Mouse (Mus musculus): ENCODE measurements at regions not wholly inside any gene's neighbourhood (a gene's known extent, or its start where the extent isn't known, plus 50 kb on each side); places are given as distances from the start of the nearest gene placed in this dataset.
A peak's percentile ranks its signal among the peaks of the same experiment; 100 is the strongest.

- Histone ChIP-seq H3K27ac (ENCODE audit: low read length) (no peak overlapping the region), H3K4me3 (ENCODE audit: low read length) (no peak overlapping the region), H3K4me1 (ENCODE audit: insufficient read depth, low read length) (no peaks in the 10 kb centered on the region), H3K4me2 (replicated peaks; ENCODE audit: low read depth, low read length) (no peak overlapping the region), H3K27me3 (ENCODE audit: insufficient read depth, low read length) (no peaks in the 10 kb centered on the region), H3K9ac (replicated peaks; ENCODE audit: low read length) (no peak overlapping the region), H3K9me3 (ENCODE audit: low read length) (no peaks in the 10 kb centered on the region), H3K36me3 (ENCODE audit: insufficient read depth, low read length) (no peaks in the 10 kb centered on the region)
- ATAC-seq (ENCODE audit: low FRiP score, low TSS enrichment), result no peak
- WGBS, result 78% methylated on average over 7 of the region's 7 CpGs
These were observed 578.3 kb upstream of the Ccdc54 start for GRCm38 (mm10) chr16:51169294-51169693.

GRCm38 (mm10) chr16:51160768-51161167 is 569.8 kb upstream of the Ccdc54 start:
- Histone ChIP-seq H3K9me3 (ENCODE audit: low read length) (no peaks in the 10 kb centered on the region), H3K9ac (replicated peaks; ENCODE audit: low read length) (no peak overlapping the region), H3K4me3 (ENCODE audit: low read length) (no peak overlapping the region), H3K36me3 (ENCODE audit: insufficient read depth, low read length) (no peaks in the 10 kb centered on the region), H3K27ac (ENCODE audit: low read length) (no peak overlapping the region), H3K4me1 (ENCODE audit: insufficient read depth, low read length) (no peaks in the 10 kb centered on the region), H3K4me2 (replicated peaks; ENCODE audit: low read depth, low read length) (no peak overlapping the region), H3K27me3 (ENCODE audit: insufficient read depth, low read length) (no peaks in the 10 kb centered on the region)
- 0 out of 2 replicates have a peak, but pooled peaks have one; percentile 49 for ATAC-seq (ENCODE audit: low FRiP score, low TSS enrichment)
- WGBS, result 38% methylated on average over 5 of the region's 5 CpGs

- no peaks in the 10 kb centered on the region for H3K9me3 ChIP-seq (ENCODE audit: low read length)
- H3K27ac ChIP-seq (ENCODE audit: low read length), result no peak overlapping the region
- H3K27me3 ChIP-seq (ENCODE audit: insufficient read depth, low read length), result no peaks in the 10 kb centered on the region
- 78% methylated on average over 7 of the region's 7 CpGs for WGBS
- H3K36me3 ChIP-seq (ENCODE audit: insufficient read depth, low read length), result no peaks in the 10 kb centered on the region
- ATAC-seq (ENCODE audit: low FRiP score, low TSS enrichment), result no peak
- no peaks in the 10 kb centered on the region for H3K4me1 ChIP-seq (ENCODE audit: insufficient read depth, low read length)
- no peak overlapping the region for H3K9ac ChIP-seq (replicated peaks; ENCODE audit: low read length)
- no peak overlapping the region for H3K4me3 ChIP-seq (ENCODE audit: low read length)
- no peak overlapping the region for H3K4me2 ChIP-seq (replicated peaks; ENCODE audit: low read depth, low read length)
These were observed 547.6 kb upstream of the Ccdc54 start for GRCm38 (mm10) chr16:51138575-51138974.

- no peak for ATAC-seq (ENCODE audit: low FRiP score, low TSS enrichment)
- H3K4me3 ChIP-seq (ENCODE audit: low read length), result no peak overlapping the region
- H3K9me3 ChIP-seq (ENCODE audit: low read length), result no peaks in the 10 kb centered on the region
- 66% methylated on average over 1 of the region's 1 CpGs for WGBS
- no peak overlapping the region for H3K4me2 ChIP-seq (replicated peaks; ENCODE audit: low read depth, low read length)
- H3K4me1 ChIP-seq (ENCODE audit: insufficient read depth, low read length), result no peaks in the 10 kb centered on the region
- H3K27ac ChIP-seq (ENCODE audit: low read length), result no peak overlapping the region
- no peaks in the 10 kb centered on the region for H3K27me3 ChIP-seq (ENCODE audit: insufficient read depth, low read length)
- H3K9ac ChIP-seq (replicated peaks; ENCODE audit: low read length), result no peak overlapping the region
- H3K36me3 ChIP-seq (ENCODE audit: insufficient read depth, low read length), result no peaks in the 10 kb centered on the region
These were observed 528.9 kb upstream of the Ccdc54 start for GRCm38 (mm10) chr16:51119835-51120234.

GRCm38 (mm10) chr16:51118365-51118764 is 527.4 kb upstream of the Ccdc54 start:
- Histone ChIP-seq H3K36me3 (ENCODE audit: insufficient read depth, low read length) (no peaks in the 10 kb centered on the region), H3K4me1 (ENCODE audit: insufficient read depth, low read length) (no peaks in the 10 kb centered on the region), H3K9me3 (ENCODE audit: low read length) (no peaks in the 10 kb centered on the region), H3K4me3 (ENCODE audit: low read length) (no peak overlapping the region), H3K4me2 (replicated peaks; ENCODE audit: low read depth, low read length) (no peak overlapping the region), H3K9ac (replicated peaks; ENCODE audit: low read length) (no peak overlapping the region), H3K27me3 (ENCODE audit: insufficient read depth, low read length) (no peaks in the 10 kb centered on the region), H3K27ac (ENCODE audit: low read length) (0 out of 2 replicates have a peak overlapping the region, but pooled peaks have one; percentile 47)
- WGBS, result 24% methylated on average over 3 of the region's 3 CpGs
- ATAC-seq (ENCODE audit: low FRiP score, low TSS enrichment), result peak; percentile 81; the same call in 1 of the 2 replicates

- peak; percentile 67; the same call in 1 of the 2 replicates for ATAC-seq (ENCODE audit: low FRiP score, low TSS enrichment)
- Histone ChIP-seq H3K4me2 (replicated peaks; ENCODE audit: low read depth, low read length) (peak overlapping the region; percentile 20), H3K9me3 (ENCODE audit: low read length) (no peaks in the 10 kb centered on the region), H3K4me3 (ENCODE audit: low read length) (no peak overlapping the region), H3K27ac (ENCODE audit: low read length) (peak overlapping the region; percentile 25; the same call in 1 of the 2 replicates), H3K27me3 (ENCODE audit: insufficient read depth, low read length) (no peaks in the 10 kb centered on the region), H3K36me3 (ENCODE audit: insufficient read depth, low read length) (no peaks in the 10 kb centered on the region), H3K9ac (replicated peaks; ENCODE audit: low read length) (0 out of 2 replicates have a peak overlapping the region, but pooled peaks have one; percentile 28), H3K4me1 (ENCODE audit: insufficient read depth, low read length) (no peaks in the 10 kb centered on the region)
- WGBS, result 10% methylated on average over 5 of the region's 5 CpGs
These were observed 526.9 kb upstream of the Ccdc54 start for GRCm38 (mm10) chr16:51117836-51118235.

- Histone ChIP-seq H3K27ac (ENCODE audit: low read length) (no peak overlapping the region), H3K4me2 (replicated peaks; ENCODE audit: low read depth, low read length) (no peak overlapping the region), H3K4me1 (ENCODE audit: insufficient read depth, low read length) (0 out of 2 replicates have a peak, but pooled peaks cover 5% of the 10 kb centered on the region), H3K36me3 (ENCODE audit: insufficient read depth, low read length) (no peaks in the 10 kb centered on the region), H3K9ac (replicated peaks; ENCODE audit: low read length) (no peak overlapping the region), H3K4me3 (ENCODE audit: low read length) (no peak overlapping the region), H3K27me3 (ENCODE audit: insufficient read depth, low read length) (no peaks in the 10 kb centered on the region), H3K9me3 (ENCODE audit: low read length) (no peaks in the 10 kb centered on the region)
- ATAC-seq (ENCODE audit: low FRiP score, low TSS enrichment), result no peak
These were observed 518.9 kb upstream of the Ccdc54 start for GRCm38 (mm10) chr16:51109864-51110263.

GRCm38 (mm10) chr16:51107421-51107820 is 516.5 kb upstream of the Ccdc54 start:
- Histone ChIP-seq H3K4me2 (replicated peaks; ENCODE audit: low read depth, low read length) (no peak overlapping the region), H3K36me3 (ENCODE audit: insufficient read depth, low read length) (no peaks in the 10 kb centered on the region), H3K4me3 (ENCODE audit: low read length) (no peak overlapping the region), H3K9ac (replicated peaks; ENCODE audit: low read length) (no peak overlapping the region), H3K27me3 (ENCODE audit: insufficient read depth, low read length) (no peaks in the 10 kb centered on the region), H3K27ac (ENCODE audit: low read length) (no peak overlapping the region), H3K9me3 (ENCODE audit: low read length) (no peaks in the 10 kb centered on the region), H3K4me1 (ENCODE audit: insufficient read depth, low read length) (0 out of 2 replicates have a peak, but pooled peaks cover 5% of the 10 kb centered on the region)
- 38% methylated on average over 4 of the region's 4 CpGs for WGBS
- peak; percentile 63; the same call in 1 of the 2 replicates for ATAC-seq (ENCODE audit: low FRiP score, low TSS enrichment)

GRCm38 (mm10) chr16:51086556-51086955 is 495.6 kb upstream of the Ccdc54 start:
- Histone ChIP-seq H3K9me3 (ENCODE audit: low read length) (no peaks in the 10 kb centered on the region), H3K4me2 (replicated peaks; ENCODE audit: low read depth, low read length) (no peak overlapping the region), H3K36me3 (ENCODE audit: insufficient read depth, low read length) (no peaks in the 10 kb centered on the region), H3K27me3 (ENCODE audit: insufficient read depth, low read length) (no peaks in the 10 kb centered on the region), H3K4me1 (ENCODE audit: insufficient read depth, low read length) (no peaks in the 10 kb centered on the region), H3K27ac (ENCODE audit: low read length) (0 out of 2 replicates have a peak overlapping the region, but pooled peaks have one; percentile 34), H3K4me3 (ENCODE audit: low read length) (no peak overlapping the region), H3K9ac (replicated peaks; ENCODE audit: low read length) (no peak overlapping the region)
- ATAC-seq (ENCODE audit: low FRiP score, low TSS enrichment), result peak; percentile 82
- WGBS, result 37% methylated on average over 7 of the region's 7 CpGs

GRCm38 (mm10) chr16:51080146-51080545 is 489.2 kb upstream of the Ccdc54 start:
- Histone ChIP-seq H3K9ac (replicated peaks; ENCODE audit: low read length) (no peak overlapping the region), H3K27me3 (ENCODE audit: insufficient read depth, low read length) (no peaks in the 10 kb centered on the region), H3K4me3 (ENCODE audit: low read length) (no peak overlapping the region), H3K4me1 (ENCODE audit: insufficient read depth, low read length) (no peaks in the 10 kb centered on the region), H3K4me2 (replicated peaks; ENCODE audit: low read depth, low read length) (no peak overlapping the region), H3K27ac (ENCODE audit: low read length) (no peak overlapping the region), H3K9me3 (ENCODE audit: low read length) (no peaks in the 10 kb centered on the region), H3K36me3 (ENCODE audit: insufficient read depth, low read length) (no peaks in the 10 kb centered on the region)
- peak; percentile 59; the same call in 1 of the 2 replicates for ATAC-seq (ENCODE audit: low FRiP score, low TSS enrichment)
- WGBS, result 19% methylated on average over 4 of the region's 4 CpGs
